Mouse (Mus musculus) MN1 (cell line): ENCODE results near the gene Atad5.

Source experiments
- DNase-seq: peaks from one replicate; pipeline ENCODE4 v3.0.0-alpha.2; 2016; ENCODE audit warnings: low spot score

The Atad5 gene

GRCm38 (mm10) chr11:80150566-80150965, 61.4 kb downstream of the Atad5 start:
- no peak for DNase-seq

GRCm38 (mm10) chr11:80151541-80151940, 62.3 kb downstream of the Atad5 start:
- DNase-seq: no peak

- DNase-seq: no peak
Observed at GRCm38 (mm10) chr11:80152376-80152775, 63.2 kb downstream of the Atad5 start.

GRCm38 (mm10) chr11:80153857-80154495, 64.8 kb downstream of the Atad5 start, which contains the start of gene Adap2:
Gene Adap2 (plus strand): TSS chr11:80154105.
- no peak for DNase-seq

GRCm38 (mm10) chr11:80154501-80154900, 65.3 kb downstream of the Atad5 start:
- no peak for DNase-seq

GRCm38 (mm10) chr11:80155541-80155940, 66.3 kb downstream of the Atad5 start:
- DNase-seq: no peak

- DNase-seq: no peak
Observed at GRCm38 (mm10) chr11:80155961-80156360, 66.8 kb downstream of the Atad5 start.

- DNase-seq: no peak
Observed at GRCm38 (mm10) chr11:80156841-80157240, 67.6 kb downstream of the Atad5 start.

GRCm38 (mm10) chr11:80159018-80159417, 69.8 kb downstream of the Atad5 start:
- no peak for DNase-seq

- no peak for DNase-seq
Observed at GRCm38 (mm10) chr11:80161041-80161440, 71.8 kb downstream of the Atad5 start.

- no peak for DNase-seq
Observed at GRCm38 (mm10) chr11:80163362-80164116, 74.3 kb downstream of the Atad5 start.

GRCm38 (mm10) chr11:80164224-80164623, 75.0 kb downstream of the Atad5 start:
- no peak for DNase-seq

GRCm38 (mm10) chr11:80168121-80168520, 78.9 kb downstream of the Atad5 start:
- no peak for DNase-seq

- DNase-seq: no peak
Observed at GRCm38 (mm10) chr11:80168611-80169249, 79.5 kb downstream of the Atad5 start.

GRCm38 (mm10) chr11:80169629-80170028, 80.4 kb downstream of the Atad5 start:
- DNase-seq: no peak

GRCm38 (mm10) chr11:80170351-80170750, 81.2 kb downstream of the Atad5 start:
- no peak for DNase-seq

- DNase-seq: no peak
Observed at GRCm38 (mm10) chr11:80171884-80172283, 82.7 kb downstream of the Atad5 start.

- DNase-seq: no peak
Observed at GRCm38 (mm10) chr11:80173963-80174670, 84.9 kb downstream of the Atad5 start.

- no peak for DNase-seq
Observed at GRCm38 (mm10) chr11:80176911-80177895, 88.0 kb downstream of the Atad5 start.

GRCm38 (mm10) chr11:80178316-80178715, 89.1 kb downstream of the Atad5 start:
- no peak for DNase-seq
